Mouse (Mus musculus) heart, embryonic 12.5 days (tissue): ENCODE measurements around the gene Tex38. TPM values are rescaled to one million over a fixed set of nuclear protein-coding genes. Genes with fewer than 3 reads are reported as not detected.
A peak's percentile ranks its signal among the peaks of the same experiment; 100 is the strongest.

Experiments
- ATAC-seq: fragments of 200-750 bp; cut with Nextera tagmentation; 2 replicates; pipeline ENCODE4 v1.8.0; 2017; ENCODE audit warnings: moderate TSS enrichment, moderate library complexity; ENCODE audit not compliant: insufficient number of reproducible peaks, low FRiP score
- H3K27ac ChIP-seq: fragments of 300-500 bp; sonication (generic); 2 replicates; pipeline ENCODE4 v1.5.1; 2016; ENCODE audit warnings: mild to moderate bottlenecking, moderate library complexity; ENCODE audit not compliant: poor library complexity, severe bottlenecking
- H3K27me3 ChIP-seq: fragments of 300-500 bp; sonication (generic); replicated peaks from 2 replicates; pipeline ENCODE4 v1.6.1; 2016; ENCODE audit warnings: mild to moderate bottlenecking, moderate library complexity
- H3K36me3 ChIP-seq: fragments of 300-500 bp; sonication (generic); 2 replicates; pipeline ENCODE4 v1.6.1; 2016; ENCODE audit warnings: mild to moderate bottlenecking, moderate library complexity
- H3K4me1 ChIP-seq: fragments of 300-500 bp; sonication (generic); replicated peaks from 2 replicates; pipeline ENCODE4 v1.6.1; 2016; ENCODE audit warnings: mild to moderate bottlenecking
- H3K4me2 ChIP-seq: fragments of 300-500 bp; sonication (generic); 2 replicates; pipeline ENCODE4 v1.6.1; 2016; ENCODE audit warnings: mild to moderate bottlenecking, moderate library complexity
- H3K4me3 ChIP-seq: fragments of 300-500 bp; sonication (generic); 2 replicates; pipeline ENCODE4 v1.5.1; 2016; ENCODE audit warnings: mild to moderate bottlenecking
- H3K9ac ChIP-seq: fragments of 300-500 bp; sonication (generic); 2 replicates; pipeline ENCODE4 v1.6.1; 2016; ENCODE audit warnings: mild to moderate bottlenecking, moderate library complexity
- H3K9me3 ChIP-seq: fragments of 300-500 bp; sonication (generic); replicated peaks from 2 replicates; pipeline ENCODE4 v1.6.1; 2016; ENCODE audit warnings: mild to moderate bottlenecking, moderate library complexity
- WGBS: fragments of 180-500 bp; shearing (Covaris S2); methylation state at CpG from one replicate; pipeline ENCODE4 v1.1.7; 2016; 5-methylcytosine and 5-hydroxymethylcytosine counted together
- polyA plus RNA-seq: library from polyadenylated mRNA; unstranded; fragments of >200 nt; fragmentation: Nextera tagmentation; extraction: Ambion mirVana; gene quantifications from 2 replicates; pipeline ENCODE4 v1.2.1, GENCODE M21; 2016

Gene Tex38
- polyA plus RNA-seq, 1 experiment from 2014 or later = 0.22 TPM

- Histone ChIP-seq H3K27me3 (no peaks in the 10 kb centered on the region), H3K9ac (no peak overlapping the region), H3K4me2 (no peak overlapping the region), H3K36me3 (peaks cover 48% of the 10 kb centered on the region), H3K4me1 (no peaks in the 10 kb centered on the region), H3K27ac (no peak overlapping the region), H3K9me3 (no peaks in the 10 kb centered on the region), H3K4me3 (no peak overlapping the region)
- WGBS = 88% methylated on average over 5 of the region's 5 CpGs
- no peak for ATAC-seq
Measured at GRCm38 (mm10) chr4:115815606-115816005, 34.8 kb upstream of the Tex38 start.

- ATAC-seq = no peak
- H3K36me3 ChIP-seq = peaks cover 46% of the 10 kb centered on the region
Measured at GRCm38 (mm10) chr4:115812326-115812725, 31.5 kb upstream of the Tex38 start.

GRCm38 (mm10) chr4:115799981-115800380 is 19.2 kb upstream of the Tex38 start:
- Histone ChIP-seq H3K27ac (no peak overlapping the region), H3K9ac (no peak overlapping the region), H3K36me3 (peaks cover 65% of the 10 kb centered on the region), H3K4me2 (no peak overlapping the region), H3K4me1 (no peaks in the 10 kb centered on the region), H3K9me3 (no peaks in the 10 kb centered on the region), H3K4me3 (no peak overlapping the region), H3K27me3 (no peaks in the 10 kb centered on the region)
- 88% methylated on average over 3 of the region's 3 CpGs for WGBS
- no peak for ATAC-seq

More at GRCm38 (mm10) chr4:115812326-115812725, 31.5 kb upstream of the Tex38 start:
- Histone ChIP-seq H3K4me2 (no peak overlapping the region), H3K27me3 (no peaks in the 10 kb centered on the region), H3K9me3 (no peaks in the 10 kb centered on the region), H3K4me1 (no peaks in the 10 kb centered on the region), H3K4me3 (no peak overlapping the region), H3K9ac (no peak overlapping the region), H3K27ac (no peak overlapping the region)
- WGBS = 89% methylated on average over 4 of the region's 4 CpGs

- H3K27ac ChIP-seq = no peak overlapping the region
- H3K27me3 ChIP-seq = no peaks in the 10 kb centered on the region
- no peak overlapping the region for H3K9ac ChIP-seq
- peaks cover 79% of the 10 kb centered on the region for H3K36me3 ChIP-seq
- H3K9me3 ChIP-seq = no peaks in the 10 kb centered on the region
- WGBS = 91% methylated on average over 3 of the region's 3 CpGs
- no peak overlapping the region for H3K4me2 ChIP-seq
- no peak overlapping the region for H3K4me3 ChIP-seq
- H3K4me1 ChIP-seq = no peaks in the 10 kb centered on the region
- no peak for ATAC-seq
Measured at GRCm38 (mm10) chr4:115795360-115795759, 14.5 kb upstream of the Tex38 start.

- no peak overlapping the region for H3K4me2 ChIP-seq
- H3K27ac ChIP-seq = no peak overlapping the region
- peaks cover 66% of the 10 kb centered on the region for H3K36me3 ChIP-seq
- no peaks in the 10 kb centered on the region for H3K27me3 ChIP-seq
- H3K4me1 ChIP-seq = peaks cover 6% of the 10 kb centered on the region
- H3K9ac ChIP-seq = no peak overlapping the region
- 81% methylated on average over 3 of the region's 3 CpGs for WGBS
- H3K9me3 ChIP-seq = no peaks in the 10 kb centered on the region
- H3K4me3 ChIP-seq = no peak overlapping the region
- ATAC-seq = no peak
Measured at GRCm38 (mm10) chr4:115790864-115791263, 10.0 kb upstream of the Tex38 start.

- Histone ChIP-seq H3K27me3 (no peaks in the 10 kb centered on the region), H3K4me3 (peak overlapping the region; percentile 66), H3K4me1 (peaks cover 12% of the 10 kb centered on the region), H3K36me3 (peaks cover 26% of the 10 kb centered on the region), H3K9me3 (no peaks in the 10 kb centered on the region), H3K4me2 (peak overlapping the region; percentile 71), H3K9ac (peak overlapping the region; percentile 78), H3K27ac (peak overlapping the region; percentile 43)
- 0 out of 2 replicates have a peak, but pooled peaks have one; percentile 29 for ATAC-seq
- 41% methylated on average over 7 of the region's 7 CpGs for WGBS
Measured at GRCm38 (mm10) chr4:115785511-115786034, 4.8 kb upstream of the Tex38 start.

GRCm38 (mm10) chr4:115784769-115785510 is 4.1 kb upstream of the Tex38 start, which contains the start of gene Atpaf1:
Atpaf1 (plus strand) TSS chr4:115784812.
- H3K4me1 ChIP-seq = peaks cover 15% of the 10 kb centered on the region

GRCm38 (mm10) chr4:115782026-115782805 is 1.4 kb upstream of the Tex38 start:
- WGBS = 84% methylated on average over 5 of the region's 5 CpGs
- H3K36me3 ChIP-seq = peaks cover 6% of the 10 kb centered on the region
- no peak overlapping the region for H3K27ac ChIP-seq
- H3K9ac ChIP-seq = no peak overlapping the region
- H3K4me2 ChIP-seq = no peak overlapping the region
- H3K27me3 ChIP-seq = no peaks in the 10 kb centered on the region
- H3K4me3 ChIP-seq = no peak overlapping the region
- H3K9me3 ChIP-seq = no peaks in the 10 kb centered on the region
- peaks cover 15% of the 10 kb centered on the region for H3K4me1 ChIP-seq
- no peak for ATAC-seq

More at GRCm38 (mm10) chr4:115784769-115785510, 4.1 kb upstream of the Tex38 start, which contains the start of gene Atpaf1:
- H3K9ac ChIP-seq = peak within 1 kb of the TSS; percentile 78
- H3K36me3 ChIP-seq = peaks cover 20% of the 10 kb centered on the region
- no peaks in the 10 kb centered on the region for H3K27me3 ChIP-seq
- WGBS = under 1% methylated on average over 69 of the region's 69 CpGs
- H3K4me3 ChIP-seq = peak within 1 kb of the TSS; percentile 66
- H3K9me3 ChIP-seq = no peaks in the 10 kb centered on the region
- ATAC-seq = peak; percentile 85
- peak within 1 kb of the TSS; percentile 43 for H3K27ac ChIP-seq
- H3K4me2 ChIP-seq = peak within 1 kb of the TSS; percentile 71

GRCm38 (mm10) chr4:115780269-115780668 is 549 bp downstream of the Tex38 start:
- H3K4me1 ChIP-seq = 0 out of 2 replicates have a peak, but pooled peaks cover 4% of the 10 kb centered on the region
- no peak overlapping the region for H3K27ac ChIP-seq
- peaks cover 11% of the 10 kb centered on the region for H3K36me3 ChIP-seq
- H3K27me3 ChIP-seq = no peaks in the 10 kb centered on the region
- no peaks in the 10 kb centered on the region for H3K9me3 ChIP-seq
- no peak overlapping the region for H3K4me3 ChIP-seq
- 33% methylated on average over 6 of the region's 6 CpGs for WGBS
- no peak overlapping the region for H3K9ac ChIP-seq
- no peak for ATAC-seq
- H3K4me2 ChIP-seq = no peak overlapping the region

GRCm38 (mm10) chr4:115777627-115778026 is 3.2 kb downstream of the Tex38 start:
- Histone ChIP-seq H3K4me3 (no peak overlapping the region), H3K27me3 (no peaks in the 10 kb centered on the region), H3K27ac (no peak overlapping the region), H3K9me3 (no peaks in the 10 kb centered on the region), H3K9ac (no peak overlapping the region), H3K4me1 (0 out of 2 replicates have a peak, but pooled peaks cover 4% of the 10 kb centered on the region), H3K36me3 (peaks cover 29% of the 10 kb centered on the region), H3K4me2 (no peak overlapping the region)
- ATAC-seq = no peak
- WGBS = 89% methylated on average over 2 of the region's 2 CpGs

GRCm38 (mm10) chr4:115775056-115775455 is 5.8 kb downstream of the Tex38 start:
- Histone ChIP-seq H3K27me3 (no peaks in the 10 kb centered on the region), H3K36me3 (peaks cover 42% of the 10 kb centered on the region), H3K4me3 (no peak overlapping the region), H3K9me3 (no peaks in the 10 kb centered on the region), H3K4me2 (no peak overlapping the region), H3K9ac (no peak overlapping the region), H3K4me1 (no peaks in the 10 kb centered on the region), H3K27ac (no peak overlapping the region)
- 83% methylated on average over 6 of the region's 6 CpGs for WGBS
- no peak for ATAC-seq
